Mouse (Mus musculus): Measurements from ENCODE around the gene Prrx1. TPM values are rescaled to one million over a fixed set of nuclear protein-coding genes. Genes with fewer than 3 reads are reported as not detected.

Prrx1 gene
- polyA plus RNA-seq, 1 experiment from 2014 or later, result 9.1 TPM

GRCm38 (mm10) chr1:163350988-163351387 is 37.5 kb upstream of the Prrx1 start:
- no peaks in the 10 kb centered on the region for H3K36me3 ChIP-seq (ENCODE audit: control insufficient read depth, insufficient read depth, low read length)
- WGBS (ENCODE audit: insufficient replicate concordance), result 88% methylated on average over 3 of the region's 3 CpGs
- H3K4me3 ChIP-seq (ENCODE audit: low read depth, low read length), result no peak overlapping the region
- no peaks in the 10 kb centered on the region for H3K27me3 ChIP-seq (ENCODE audit: control insufficient read depth, insufficient read depth, low read length)
- H3K27ac ChIP-seq (ENCODE audit: low read depth, low read length), result no peak overlapping the region
- no peak overlapping the region for H3K4me2 ChIP-seq
- H3K9me3 ChIP-seq (replicated peaks; ENCODE audit: control insufficient read depth, low read length), result no peaks in the 10 kb centered on the region
- ATAC-seq (replicated peaks; ENCODE audit: insufficient number of reproducible peaks, low FRiP score, low TSS enrichment), result no peak
- H3K9ac ChIP-seq (ENCODE audit: low read depth, low read length), result no peak overlapping the region
- H3K4me1 ChIP-seq (ENCODE audit: control insufficient read depth, insufficient read depth, low read length), result no peaks in the 10 kb centered on the region

- no peak for ATAC-seq (replicated peaks; ENCODE audit: insufficient number of reproducible peaks, low FRiP score, low TSS enrichment)
- Histone ChIP-seq H3K4me2 (no peak overlapping the region), H3K4me1 (ENCODE audit: control insufficient read depth, insufficient read depth, low read length) (no peaks in the 10 kb centered on the region), H3K4me3 (ENCODE audit: low read depth, low read length) (no peak overlapping the region), H3K9me3 (replicated peaks; ENCODE audit: control insufficient read depth, low read length) (no peaks in the 10 kb centered on the region), H3K27me3 (ENCODE audit: control insufficient read depth, insufficient read depth, low read length) (no peaks in the 10 kb centered on the region), H3K9ac (ENCODE audit: low read depth, low read length) (no peak overlapping the region), H3K27ac (ENCODE audit: low read depth, low read length) (no peak overlapping the region), H3K36me3 (ENCODE audit: control insufficient read depth, insufficient read depth, low read length) (no peaks in the 10 kb centered on the region)
- 71% methylated on average over 5 of the region's 5 CpGs for WGBS (ENCODE audit: insufficient replicate concordance)
Observed at GRCm38 (mm10) chr1:163345541-163345940, 32.0 kb upstream of the Prrx1 start.

- 23% methylated on average over 1 of the region's 1 CpGs for WGBS (ENCODE audit: insufficient replicate concordance)
- Histone ChIP-seq H3K4me2 (no peak overlapping the region), H3K27ac (ENCODE audit: low read depth, low read length) (no peak overlapping the region), H3K4me3 (ENCODE audit: low read depth, low read length) (no peak overlapping the region), H3K27me3 (ENCODE audit: control insufficient read depth, insufficient read depth, low read length) (no peaks in the 10 kb centered on the region), H3K9ac (ENCODE audit: low read depth, low read length) (no peak overlapping the region), H3K9me3 (replicated peaks; ENCODE audit: control insufficient read depth, low read length) (no peaks in the 10 kb centered on the region), H3K4me1 (ENCODE audit: control insufficient read depth, insufficient read depth, low read length) (no peaks in the 10 kb centered on the region), H3K36me3 (ENCODE audit: control insufficient read depth, insufficient read depth, low read length) (no peaks in the 10 kb centered on the region)
- no peak for ATAC-seq (replicated peaks; ENCODE audit: insufficient number of reproducible peaks, low FRiP score, low TSS enrichment)
Observed at GRCm38 (mm10) chr1:163344931-163345330, 31.4 kb upstream of the Prrx1 start.

- no peak overlapping the region for H3K4me3 ChIP-seq (ENCODE audit: low read depth, low read length)
Observed at GRCm38 (mm10) chr1:163339219-163339561, 25.7 kb upstream of the Prrx1 start.

GRCm38 (mm10) chr1:163338525-163339218 is 25.2 kb upstream of the Prrx1 start:
- Histone ChIP-seq H3K36me3 (ENCODE audit: control insufficient read depth, insufficient read depth, low read length) (no peaks in the 10 kb centered on the region), H3K4me1 (ENCODE audit: control insufficient read depth, insufficient read depth, low read length) (no peaks in the 10 kb centered on the region), H3K4me2 (no peak overlapping the region), H3K27me3 (ENCODE audit: control insufficient read depth, insufficient read depth, low read length) (no peaks in the 10 kb centered on the region), H3K9me3 (replicated peaks; ENCODE audit: control insufficient read depth, low read length) (no peaks in the 10 kb centered on the region), H3K4me3 (ENCODE audit: low read depth, low read length) (no peak overlapping the region), H3K9ac (ENCODE audit: low read depth, low read length) (no peak overlapping the region), H3K27ac (ENCODE audit: low read depth, low read length) (no peak overlapping the region)
- no peak for ATAC-seq (replicated peaks; ENCODE audit: insufficient number of reproducible peaks, low FRiP score, low TSS enrichment)
- 71% methylated on average over 7 of the region's 7 CpGs for whole genome bisulfite sequencing (ENCODE audit: insufficient replicate concordance)

More at GRCm38 (mm10) chr1:163339219-163339561, 25.7 kb upstream of the Prrx1 start:
- Histone ChIP-seq H3K27me3 (ENCODE audit: control insufficient read depth, insufficient read depth, low read length) (no peaks in the 10 kb centered on the region), H3K27ac (ENCODE audit: low read depth, low read length) (no peak overlapping the region), H3K4me1 (ENCODE audit: control insufficient read depth, insufficient read depth, low read length) (no peaks in the 10 kb centered on the region), H3K9ac (ENCODE audit: low read depth, low read length) (no peak overlapping the region), H3K4me2 (no peak overlapping the region), H3K36me3 (ENCODE audit: control insufficient read depth, insufficient read depth, low read length) (no peaks in the 10 kb centered on the region), H3K9me3 (replicated peaks; ENCODE audit: control insufficient read depth, low read length) (no peaks in the 10 kb centered on the region)
- ATAC-seq (replicated peaks; ENCODE audit: insufficient number of reproducible peaks, low FRiP score, low TSS enrichment), result no peak
- 70% methylated on average over 3 of the region's 3 CpGs for WGBS (ENCODE audit: insufficient replicate concordance)

- no peak overlapping the region for H3K27ac ChIP-seq (ENCODE audit: low read depth, low read length)
- no peaks in the 10 kb centered on the region for H3K36me3 ChIP-seq (ENCODE audit: control insufficient read depth, insufficient read depth, low read length)
- no peak overlapping the region for H3K9ac ChIP-seq (ENCODE audit: low read depth, low read length)
- no peak for ATAC-seq (replicated peaks; ENCODE audit: insufficient number of reproducible peaks, low FRiP score, low TSS enrichment)
- no peak overlapping the region for H3K4me2 ChIP-seq
- no peaks in the 10 kb centered on the region for H3K4me1 ChIP-seq (ENCODE audit: control insufficient read depth, insufficient read depth, low read length)
- WGBS (ENCODE audit: insufficient replicate concordance), result 78% methylated on average over 2 of the region's 2 CpGs
- H3K27me3 ChIP-seq (ENCODE audit: control insufficient read depth, insufficient read depth, low read length), result no peaks in the 10 kb centered on the region
- no peaks in the 10 kb centered on the region for H3K9me3 ChIP-seq (replicated peaks; ENCODE audit: control insufficient read depth, low read length)
- no peak overlapping the region for H3K4me3 ChIP-seq (ENCODE audit: low read depth, low read length)
Observed at GRCm38 (mm10) chr1:163337821-163338220, 24.3 kb upstream of the Prrx1 start.

- WGBS (ENCODE audit: insufficient replicate concordance), result 30% methylated on average over 2 of the region's 2 CpGs
- no peak for ATAC-seq (replicated peaks; ENCODE audit: insufficient number of reproducible peaks, low FRiP score, low TSS enrichment)
- Histone ChIP-seq H3K4me1 (ENCODE audit: control insufficient read depth, insufficient read depth, low read length) (no peaks in the 10 kb centered on the region), H3K36me3 (ENCODE audit: control insufficient read depth, insufficient read depth, low read length) (no peaks in the 10 kb centered on the region), H3K4me2 (no peak overlapping the region; the same call in 1 of the 2 replicates), H3K9me3 (replicated peaks; ENCODE audit: control insufficient read depth, low read length) (no peaks in the 10 kb centered on the region), H3K9ac (ENCODE audit: low read depth, low read length) (no peak overlapping the region), H3K4me3 (ENCODE audit: low read depth, low read length) (no peak overlapping the region), H3K27ac (ENCODE audit: low read depth, low read length) (no peak overlapping the region), H3K27me3 (ENCODE audit: control insufficient read depth, insufficient read depth, low read length) (no peaks in the 10 kb centered on the region)
Observed at GRCm38 (mm10) chr1:163327279-163327678, 13.8 kb upstream of the Prrx1 start.

GRCm38 (mm10) chr1:163319669-163320571 is 6.4 kb upstream of the Prrx1 start:
- WGBS (ENCODE audit: insufficient replicate concordance), result 54% methylated on average over 3 of the region's 3 CpGs
- ATAC-seq (replicated peaks; ENCODE audit: insufficient number of reproducible peaks, low FRiP score, low TSS enrichment), result no peak
- Histone ChIP-seq H3K4me3 (ENCODE audit: low read depth, low read length) (no peak overlapping the region), H3K9me3 (replicated peaks; ENCODE audit: control insufficient read depth, low read length) (no peaks in the 10 kb centered on the region), H3K36me3 (ENCODE audit: control insufficient read depth, insufficient read depth, low read length) (no peaks in the 10 kb centered on the region), H3K4me2 (no peak overlapping the region), H3K27me3 (ENCODE audit: control insufficient read depth, insufficient read depth, low read length) (peaks cover 9% of the 10 kb centered on the region; the same call in 1 of the 2 replicates), H3K4me1 (ENCODE audit: control insufficient read depth, insufficient read depth, low read length) (peaks cover under 1% of the 10 kb centered on the region; the same call in 1 of the 2 replicates), H3K9ac (ENCODE audit: low read depth, low read length) (no peak overlapping the region), H3K27ac (ENCODE audit: low read depth, low read length) (no peak overlapping the region)

Measured in heart, embryonic 11.5 days (tissue).